Mouse (Mus musculus): ENCODE measurements around the gene Sowahd. TPM values are rescaled to one million over a fixed set of nuclear protein-coding genes. Genes with fewer than 3 reads are reported as not detected.
"Not testable (repeated sequence)": the region's sequence is repeated elsewhere in the genome, so short reads cannot be mapped to it uniquely, and the experiment has no call there.

Sowahd gene
- polyA plus RNA-seq, 1 experiment from 2014 or later = not detected

DNA sequence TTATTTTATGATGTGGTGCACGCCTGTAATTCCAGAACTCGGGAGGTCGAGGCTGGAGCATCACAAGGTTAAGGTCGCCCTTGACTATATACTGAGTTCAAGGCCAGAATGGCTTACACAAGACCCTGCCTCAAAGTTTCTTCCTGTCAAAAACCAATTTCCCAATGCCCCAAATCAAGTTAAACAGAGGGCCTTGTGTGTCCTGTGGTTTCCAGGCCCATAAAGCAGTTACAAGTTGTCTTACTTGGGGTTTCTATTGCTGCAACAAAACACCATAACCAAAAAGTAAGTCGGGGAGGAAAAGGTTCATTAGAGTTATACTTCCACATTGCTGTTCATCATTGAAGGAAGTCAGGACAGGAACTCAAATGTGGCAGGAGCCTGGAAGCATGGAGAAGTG lies 20.1 kb downstream of the Sowahd start:
- Histone ChIP-seq H3K27me3 (no peaks in the 10 kb centered on the region), H3K4me2 (no peak overlapping the region), H3K27ac (no peak overlapping the region), H3K9me3 (no peaks in the 10 kb centered on the region), H3K9ac (no peak overlapping the region), H3K4me1 (no peaks in the 10 kb centered on the region), H3K4me3 (no peak overlapping the region), H3K36me3 (no peaks in the 10 kb centered on the region)
- no peak for ATAC-seq (ENCODE audit: insufficient number of reproducible peaks, insufficient read depth, low FRiP score, low TSS enrichment, low read depth)
- 88% methylated on average over 5 of the region's 5 CpGs for WGBS

DNA sequence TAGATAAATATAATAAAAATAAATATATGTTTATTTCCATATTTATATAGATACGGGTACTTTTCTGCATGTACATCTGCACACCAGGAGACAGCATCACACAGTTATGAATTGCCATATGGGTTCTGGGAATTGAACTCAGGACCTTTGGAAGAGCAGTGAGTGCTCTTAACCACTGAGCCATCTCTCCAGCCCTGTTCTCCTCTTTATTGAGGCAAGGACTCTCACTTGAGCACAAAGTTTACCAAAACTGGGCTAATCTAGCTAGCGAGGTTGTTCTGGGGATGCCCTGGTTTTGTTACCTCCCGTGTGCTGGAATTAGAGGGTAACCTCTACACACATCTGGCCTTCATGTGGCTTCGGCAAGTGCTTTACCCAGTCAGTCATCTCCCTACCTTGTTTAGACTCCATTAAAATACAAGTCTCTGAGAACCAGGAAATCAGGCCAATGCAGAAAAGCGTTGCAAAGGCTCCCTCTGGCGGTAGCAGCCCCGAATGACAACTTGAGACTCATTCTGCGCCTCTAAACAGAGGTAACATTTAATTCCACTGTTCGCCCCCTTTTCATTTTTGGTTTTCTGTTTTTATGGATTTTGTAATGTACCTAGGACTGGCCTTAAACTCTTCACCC lies 25.7 kb downstream of the Sowahd start:
- Histone ChIP-seq H3K27ac (no peak overlapping the region), H3K27me3 (no peaks in the 10 kb centered on the region), H3K36me3 (no peaks in the 10 kb centered on the region), H3K9ac (no peak overlapping the region), H3K4me3 (no peak overlapping the region), H3K4me1 (no peaks in the 10 kb centered on the region), H3K9me3 (no peaks in the 10 kb centered on the region), H3K4me2 (no peak overlapping the region)
- ATAC-seq (ENCODE audit: insufficient number of reproducible peaks, insufficient read depth, low FRiP score, low TSS enrichment, low read depth) = no peak
- WGBS = 34% methylated on average over 9 of the region's 9 CpGs

DNA sequence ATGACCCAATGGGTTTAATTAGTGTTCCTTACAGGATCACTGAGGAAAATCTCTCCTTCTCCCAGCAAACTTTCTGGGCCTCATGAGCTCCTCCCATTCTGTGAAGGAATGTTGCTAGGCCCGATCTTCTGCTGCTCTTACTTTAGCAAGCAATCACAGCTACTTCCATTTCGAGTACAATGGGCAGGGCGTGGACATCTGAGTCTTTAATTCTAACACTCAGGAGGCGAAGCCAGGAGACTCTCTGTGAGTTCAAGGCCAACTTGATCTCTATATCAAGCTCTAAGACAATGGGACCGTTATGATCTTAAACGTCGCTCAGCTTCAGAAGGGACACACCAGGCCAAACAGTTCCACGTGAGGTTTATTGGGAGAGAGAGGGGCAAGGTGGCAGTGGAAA lies 28.0 kb downstream of the Sowahd start:
- no peaks in the 10 kb centered on the region for H3K27me3 ChIP-seq
- no peak for ATAC-seq (ENCODE audit: insufficient number of reproducible peaks, insufficient read depth, low FRiP score, low TSS enrichment, low read depth)
- H3K36me3 ChIP-seq = peaks cover 5% of the 10 kb centered on the region; the same call in 1 of the 2 replicates
- H3K9ac ChIP-seq = no peak overlapping the region
- H3K9me3 ChIP-seq = no peaks in the 10 kb centered on the region
- H3K4me2 ChIP-seq = no peak overlapping the region
- H3K4me3 ChIP-seq = no peak overlapping the region
- H3K4me1 ChIP-seq = no peaks in the 10 kb centered on the region
- WGBS = 71% methylated on average over 8 of the region's 8 CpGs
- H3K27ac ChIP-seq = no peak overlapping the region

DNA sequence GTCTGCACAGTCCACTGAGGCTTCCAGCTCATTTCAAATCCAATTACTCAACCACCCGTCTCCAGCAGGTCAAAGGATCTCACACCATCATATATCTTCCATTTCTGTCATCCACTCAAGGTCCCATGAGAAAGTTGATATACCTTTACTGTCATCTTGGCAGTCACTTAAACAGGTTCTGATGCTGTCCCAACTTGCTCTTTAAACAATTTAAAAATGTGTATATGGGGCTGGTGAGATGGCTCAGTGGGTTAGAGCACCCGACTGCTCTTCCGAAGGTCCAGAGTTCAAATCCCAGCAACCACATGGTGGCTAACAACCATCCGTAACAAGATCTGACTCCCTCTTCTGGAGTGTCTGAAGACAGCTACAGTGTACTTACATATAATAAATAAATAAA lies 31.7 kb downstream of the Sowahd start:
- not testable (repeated sequence) for H3K4me2 ChIP-seq; H3K27ac ChIP-seq; H3K4me3 ChIP-seq; ATAC-seq (ENCODE audit: insufficient number of reproducible peaks, insufficient read depth, low FRiP score, low TSS enrichment, low read depth); H3K27me3 ChIP-seq; H3K9ac ChIP-seq; H3K4me1 ChIP-seq; H3K9me3 ChIP-seq
- H3K36me3 ChIP-seq = peaks cover 13% of the 10 kb centered on the region; the same call in 1 of the 2 replicates
- WGBS = 63% methylated on average over 4 of the region's 4 CpGs

DNA sequence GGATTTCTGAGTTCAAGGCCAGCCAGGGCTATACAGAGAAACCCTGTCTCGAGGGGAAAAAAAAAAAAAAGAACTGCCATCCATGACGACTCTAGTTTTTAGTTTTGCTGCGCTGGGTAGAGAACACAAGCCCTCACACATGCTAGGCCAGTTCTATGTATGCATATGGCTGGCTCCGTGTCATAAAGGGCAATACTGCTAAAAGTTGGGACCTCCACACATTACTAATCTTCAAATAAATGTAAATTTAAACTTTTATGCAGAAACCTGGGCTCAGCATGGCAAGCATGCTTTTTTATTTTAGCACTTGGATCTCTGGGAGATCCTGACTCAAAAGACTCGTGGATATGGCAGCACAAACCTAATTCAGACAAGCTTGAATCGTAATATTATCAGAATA lies 32.5 kb downstream of the Sowahd start:
- ATAC-seq (ENCODE audit: insufficient number of reproducible peaks, insufficient read depth, low FRiP score, low TSS enrichment, low read depth) = no peak
- Histone ChIP-seq H3K27ac (no peak overlapping the region), H3K9ac (no peak overlapping the region), H3K27me3 (no peaks in the 10 kb centered on the region), H3K9me3 (no peaks in the 10 kb centered on the region), H3K4me3 (no peak overlapping the region), H3K4me1 (0 out of 2 replicates have a peak, but pooled peaks cover 6% of the 10 kb centered on the region), H3K4me2 (no peak overlapping the region), H3K36me3 (peaks cover 13% of the 10 kb centered on the region; the same call in 1 of the 2 replicates)
- whole genome bisulfite sequencing = 51% methylated on average over 6 of the region's 6 CpGs

DNA sequence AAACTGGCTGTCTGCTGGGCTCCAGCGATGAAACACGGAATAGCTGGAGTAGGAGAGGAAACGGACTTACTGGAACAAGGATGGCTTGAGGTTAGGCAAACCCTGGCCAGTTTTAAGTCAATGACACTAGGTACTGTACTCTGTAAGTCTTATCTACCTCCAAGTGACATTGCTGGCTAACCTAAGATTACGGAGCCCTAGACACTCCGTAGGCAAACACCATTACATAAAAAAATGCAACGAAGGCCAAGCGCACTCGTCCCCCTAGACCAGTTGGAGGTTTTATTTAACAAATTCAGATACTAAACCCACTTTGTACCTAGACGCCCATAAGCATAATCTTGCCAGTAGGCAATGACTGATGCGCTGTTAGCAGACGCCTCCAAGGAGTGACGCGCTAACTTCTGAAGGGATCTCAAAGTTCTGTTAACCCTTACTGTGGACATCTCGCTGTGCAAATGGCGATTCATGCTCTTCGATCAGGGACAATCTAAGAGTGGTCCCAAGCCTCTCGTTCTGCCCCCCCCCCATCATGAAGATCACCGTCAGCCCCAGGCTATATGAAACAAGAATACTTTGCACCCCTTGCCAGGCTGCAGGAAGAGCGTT lies 35.8 kb downstream of the Sowahd start:
- Histone ChIP-seq H3K36me3 (peaks cover 13% of the 10 kb centered on the region; the same call in 1 of the 2 replicates), H3K27ac (peak overlapping the region; percentile 91), H3K9ac (peak overlapping the region; percentile 85), H3K4me3 (peak overlapping the region; percentile 58), H3K27me3 (no peaks in the 10 kb centered on the region), H3K4me2 (peak overlapping the region; percentile 69), H3K4me1 (0 out of 2 replicates have a peak, but pooled peaks cover 6% of the 10 kb centered on the region), H3K9me3 (no peaks in the 10 kb centered on the region)
- WGBS = 17% methylated on average over 19 of the region's 19 CpGs
- ATAC-seq (ENCODE audit: insufficient number of reproducible peaks, insufficient read depth, low FRiP score, low TSS enrichment, low read depth) = no peak

DNA sequence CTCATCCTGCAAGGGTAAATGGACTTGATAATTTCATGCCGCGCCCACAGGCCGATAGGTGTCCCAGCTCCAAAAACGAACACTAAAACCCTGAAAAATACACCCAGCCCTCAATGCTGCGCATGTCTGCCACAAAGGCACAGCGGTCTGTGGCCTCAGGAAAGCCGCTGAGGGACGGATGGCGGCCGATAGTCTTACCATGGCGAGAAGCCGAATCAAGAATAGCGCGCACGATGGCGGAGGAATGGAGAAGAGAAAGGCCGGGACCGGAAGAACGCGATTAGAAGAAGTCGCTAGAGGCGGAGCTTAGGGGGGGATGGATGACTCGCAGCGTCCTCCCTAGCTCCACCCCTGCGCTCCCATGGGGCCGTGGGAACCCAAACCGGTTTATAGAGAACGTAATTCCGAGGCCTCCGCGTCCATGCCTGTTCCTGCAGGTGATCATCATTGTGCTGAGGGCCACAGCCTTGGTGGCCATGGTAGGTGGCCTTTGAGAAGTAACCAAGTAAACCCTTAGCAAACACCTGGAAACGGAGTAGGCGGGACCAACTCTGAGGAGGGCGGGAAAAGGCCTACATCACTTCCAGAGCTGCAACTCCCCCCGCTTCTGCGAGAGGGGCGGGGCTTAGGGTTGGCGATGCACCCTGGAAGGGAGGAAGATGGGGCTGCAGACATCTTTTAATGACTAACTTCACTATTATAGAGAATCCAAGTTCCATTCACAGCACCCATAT lies 36.4 kb downstream of the Sowahd start, which contains the start of gene Rpl39:
Gene Rpl39 (minus strand): TSS at position 476 of the 734 bp plus-strand sequence.
- Histone ChIP-seq H3K27me3 (no peaks in the 10 kb centered on the region), H3K4me2 (peak within 1 kb of the TSS; percentile 69), H3K4me3 (peak within 1 kb of the TSS; percentile 58), H3K36me3 (peaks cover 13% of the 10 kb centered on the region; the same call in 1 of the 2 replicates), H3K9ac (peak within 1 kb of the TSS; percentile 85), H3K9me3 (no peaks in the 10 kb centered on the region), H3K27ac (peak within 1 kb of the TSS; percentile 91), H3K4me1 (0 out of 2 replicates have a peak, but pooled peaks cover 6% of the 10 kb centered on the region)
- 16% methylated on average over 38 of the region's 38 CpGs for WGBS
- ATAC-seq (ENCODE audit: insufficient number of reproducible peaks, insufficient read depth, low FRiP score, low TSS enrichment, low read depth) = peak; percentile 91

DNA sequence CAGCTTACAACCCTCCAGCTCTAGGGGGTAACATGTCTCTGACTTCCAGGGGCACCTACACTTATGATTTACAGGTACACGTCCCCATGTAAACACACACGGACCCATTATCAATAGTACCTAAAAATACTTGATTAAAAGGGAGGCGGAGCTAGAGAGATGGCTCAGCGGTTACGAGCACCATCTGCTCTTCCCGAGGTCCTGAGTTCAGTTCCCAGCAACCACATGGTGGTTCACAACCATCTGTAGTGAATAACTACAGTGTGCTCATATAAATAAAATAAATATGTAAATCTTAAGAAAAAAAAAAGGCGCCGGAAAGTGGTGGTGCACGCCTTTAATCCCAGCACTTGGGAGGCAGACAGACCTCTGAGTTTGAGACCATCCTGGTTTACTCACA lies 37.0 kb downstream of the Sowahd start:
- Histone ChIP-seq H3K9me3 (no peaks in the 10 kb centered on the region), H3K27me3 (no peaks in the 10 kb centered on the region), H3K4me1 (0 out of 2 replicates have a peak, but pooled peaks cover 6% of the 10 kb centered on the region), H3K36me3 (peaks cover 13% of the 10 kb centered on the region; the same call in 1 of the 2 replicates), H3K9ac (peak overlapping the region; percentile 59; the same call in 1 of the 2 replicates), H3K4me2 (peak overlapping the region; percentile 55), H3K4me3 (peak overlapping the region; percentile 58), H3K27ac (peak overlapping the region; percentile 91)
- peak; percentile 32; the same call in 1 of the 2 replicates for ATAC-seq (ENCODE audit: insufficient number of reproducible peaks, insufficient read depth, low FRiP score, low TSS enrichment, low read depth)
- 17% methylated on average over 9 of the region's 9 CpGs for WGBS

DNA sequence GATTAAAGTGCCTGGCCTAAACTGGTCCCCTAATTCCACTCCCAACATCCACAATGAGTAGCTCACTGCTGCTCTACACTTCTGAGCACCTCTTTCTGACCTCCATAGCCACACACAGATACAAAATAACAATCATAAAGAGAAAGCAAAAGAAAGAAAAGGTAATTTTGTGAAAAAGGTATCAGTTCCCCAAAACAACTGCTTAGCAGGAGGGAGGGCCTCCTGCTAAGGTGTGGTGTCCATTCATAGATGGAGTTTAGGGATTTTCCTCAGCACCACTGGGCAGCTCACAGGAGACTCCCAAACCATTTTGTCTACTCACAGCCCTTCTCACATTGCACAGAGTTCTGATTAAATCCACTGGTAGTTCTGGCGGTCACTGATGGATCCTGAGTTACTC lies 40.1 kb downstream of the Sowahd start:
- no peak overlapping the region for H3K4me2 ChIP-seq
- no peak for ATAC-seq (ENCODE audit: insufficient number of reproducible peaks, insufficient read depth, low FRiP score, low TSS enrichment, low read depth)
- no peaks in the 10 kb centered on the region for H3K4me1 ChIP-seq
- H3K9me3 ChIP-seq = no peaks in the 10 kb centered on the region
- no peaks in the 10 kb centered on the region; the same call in 1 of the 2 replicates for H3K36me3 ChIP-seq
- no peak overlapping the region for H3K27ac ChIP-seq
- H3K9ac ChIP-seq = no peak overlapping the region
- H3K27me3 ChIP-seq = no peaks in the 10 kb centered on the region
- no peak overlapping the region for H3K4me3 ChIP-seq
- WGBS = 63% methylated on average over 1 of the region's 1 CpGs

DNA sequence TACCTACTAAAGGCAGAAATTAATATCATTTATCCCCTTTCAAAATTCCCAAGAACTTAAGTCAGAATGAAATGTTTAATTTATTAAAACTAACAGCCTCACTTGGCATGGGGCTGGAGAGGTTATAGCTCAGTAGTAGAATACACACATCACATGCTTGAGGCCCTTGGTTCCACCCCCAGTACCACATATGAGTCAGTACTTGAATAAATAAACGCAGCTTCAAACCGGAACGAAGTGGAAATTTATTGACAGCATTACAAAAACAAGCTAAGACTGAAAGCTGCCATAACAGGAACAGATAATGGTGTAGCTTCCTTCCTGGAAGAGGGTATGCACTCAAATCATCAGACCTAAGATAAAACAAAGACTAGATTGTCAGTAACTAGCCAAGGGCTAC lies 42.8 kb downstream of the Sowahd start:
- H3K9ac ChIP-seq = no peak overlapping the region
- H3K9me3 ChIP-seq = no peaks in the 10 kb centered on the region
- no peak overlapping the region for H3K4me3 ChIP-seq
- no peaks in the 10 kb centered on the region for H3K27me3 ChIP-seq
- 86% methylated on average over 3 of the region's 3 CpGs for WGBS
- H3K36me3 ChIP-seq = no peaks in the 10 kb centered on the region; the same call in 1 of the 2 replicates
- no peak overlapping the region for H3K27ac ChIP-seq
- H3K4me1 ChIP-seq = no peaks in the 10 kb centered on the region
- H3K4me2 ChIP-seq = no peak overlapping the region
- no peak for ATAC-seq (ENCODE audit: insufficient number of reproducible peaks, insufficient read depth, low FRiP score, low TSS enrichment, low read depth)

DNA sequence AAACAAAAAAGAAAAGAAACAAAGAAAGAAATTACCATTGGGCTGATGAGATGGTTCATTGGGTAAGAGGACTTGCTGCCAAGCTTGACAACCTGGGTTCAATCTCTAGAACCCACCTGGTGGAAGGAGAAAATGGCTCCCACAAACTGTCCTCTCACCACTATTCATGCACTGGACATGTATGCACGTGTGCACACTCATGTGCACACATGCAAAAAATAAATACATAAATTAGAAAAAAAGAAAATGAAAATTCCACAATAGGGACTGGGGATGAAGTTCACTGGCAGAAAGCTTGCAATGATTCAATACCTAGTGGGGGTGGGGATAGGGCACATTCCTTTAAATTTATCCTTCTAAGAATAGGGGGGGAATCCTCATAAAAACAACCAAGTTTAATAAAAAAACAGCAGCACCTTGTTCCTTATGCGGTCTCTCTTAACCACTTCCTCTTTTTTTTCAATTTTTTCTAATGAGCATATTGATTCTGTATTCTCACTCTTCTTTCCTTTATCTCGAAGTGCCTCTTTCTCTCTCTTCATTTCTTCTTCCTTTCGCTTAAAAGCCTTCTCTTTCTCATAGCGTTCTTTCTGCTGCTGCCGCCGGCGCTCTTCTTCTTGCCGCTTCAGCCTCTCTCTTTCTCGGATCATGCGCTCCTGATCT lies 46.6 kb downstream of the Sowahd start:
- Histone ChIP-seq H3K4me3 (no peak overlapping the region), H3K36me3 (peaks cover 9% of the 10 kb centered on the region; the same call in 1 of the 2 replicates), H3K27me3 (no peaks in the 10 kb centered on the region), H3K9ac (no peak overlapping the region), H3K4me2 (no peak overlapping the region), H3K27ac (no peak overlapping the region), H3K9me3 (no peaks in the 10 kb centered on the region), H3K4me1 (no peaks in the 10 kb centered on the region)
- ATAC-seq (ENCODE audit: insufficient number of reproducible peaks, insufficient read depth, low FRiP score, low TSS enrichment, low read depth) = no peak
- WGBS = 88% methylated on average over 11 of the region's 11 CpGs

All from embryonic facial prominence, embryonic 13.5 days (tissue).